Mouse (Mus musculus): ENCODE data around the gene Car4. TPM values are rescaled to one million over a fixed set of nuclear protein-coding genes. Genes with fewer than 3 reads are reported as not detected.

Gene Car4
- total RNA-seq, 2 experiments from 2014 or later, result not detected

- ATAC-seq (replicated peaks; ENCODE audit: low FRiP score, poor library complexity, severe bottlenecking), result no peak
Observed at GRCm38 (mm10) chr11:84956400-84956799, 1.2 kb upstream of the Car4 start.

- ATAC-seq (replicated peaks; ENCODE audit: low FRiP score, poor library complexity, severe bottlenecking), result no peak
Observed at GRCm38 (mm10) chr11:84957171-84957570, 415 bp upstream of the Car4 start.

GRCm38 (mm10) chr11:84958271-84958630, 665 bp downstream of the Car4 start:
- ATAC-seq (replicated peaks; ENCODE audit: low FRiP score, poor library complexity, severe bottlenecking), result no peak

- ATAC-seq (replicated peaks; ENCODE audit: low FRiP score, poor library complexity, severe bottlenecking), result no peak
Observed at GRCm38 (mm10) chr11:84959181-84959580, 1.6 kb downstream of the Car4 start.

GRCm38 (mm10) chr11:84959701-84960181, 2.2 kb downstream of the Car4 start:
- no peak for ATAC-seq (replicated peaks; ENCODE audit: low FRiP score, poor library complexity, severe bottlenecking)

GRCm38 (mm10) chr11:84960291-84960690, 2.7 kb downstream of the Car4 start:
- no peak for ATAC-seq (replicated peaks; ENCODE audit: low FRiP score, poor library complexity, severe bottlenecking)

GRCm38 (mm10) chr11:84960780-84961179, 3.2 kb downstream of the Car4 start:
- no peak for ATAC-seq (replicated peaks; ENCODE audit: low FRiP score, poor library complexity, severe bottlenecking)

GRCm38 (mm10) chr11:84961571-84961970, 4.0 kb downstream of the Car4 start:
- no peak for ATAC-seq (replicated peaks; ENCODE audit: low FRiP score, poor library complexity, severe bottlenecking)

- ATAC-seq (replicated peaks; ENCODE audit: low FRiP score, poor library complexity, severe bottlenecking), result no peak
Observed at GRCm38 (mm10) chr11:84962536-84962935, 5.0 kb downstream of the Car4 start.

GRCm38 (mm10) chr11:84963556-84963955, 6.0 kb downstream of the Car4 start:
- ATAC-seq (replicated peaks; ENCODE audit: low FRiP score, poor library complexity, severe bottlenecking), result no peak

- ATAC-seq (replicated peaks; ENCODE audit: low FRiP score, poor library complexity, severe bottlenecking), result no peak
Observed at GRCm38 (mm10) chr11:84966696-84967095, 9.1 kb downstream of the Car4 start.

- no peak for ATAC-seq (replicated peaks; ENCODE audit: low FRiP score, poor library complexity, severe bottlenecking)
Observed at GRCm38 (mm10) chr11:84967113-84967512, 9.5 kb downstream of the Car4 start.

GRCm38 (mm10) chr11:84968309-84968708, 10.7 kb downstream of the Car4 start:
- no peak for ATAC-seq (replicated peaks; ENCODE audit: low FRiP score, poor library complexity, severe bottlenecking)

GRCm38 (mm10) chr11:84968775-84969174, 11.2 kb downstream of the Car4 start:
- no peak for ATAC-seq (replicated peaks; ENCODE audit: low FRiP score, poor library complexity, severe bottlenecking)

- ATAC-seq (replicated peaks; ENCODE audit: low FRiP score, poor library complexity, severe bottlenecking), result no peak
Observed at GRCm38 (mm10) chr11:84972067-84972466, 14.5 kb downstream of the Car4 start.

- no peak for ATAC-seq (replicated peaks; ENCODE audit: low FRiP score, poor library complexity, severe bottlenecking)
Observed at GRCm38 (mm10) chr11:84973661-84974060, 16.1 kb downstream of the Car4 start.

- no peak for ATAC-seq (replicated peaks; ENCODE audit: low FRiP score, poor library complexity, severe bottlenecking)
Observed at GRCm38 (mm10) chr11:84974582-84974981, 17.0 kb downstream of the Car4 start.

- no peak for ATAC-seq (replicated peaks; ENCODE audit: low FRiP score, poor library complexity, severe bottlenecking)
Observed at GRCm38 (mm10) chr11:84976706-84977105, 19.1 kb downstream of the Car4 start.

GRCm38 (mm10) chr11:84977385-84977952, 19.9 kb downstream of the Car4 start:
- no peak for ATAC-seq (replicated peaks; ENCODE audit: low FRiP score, poor library complexity, severe bottlenecking)

GRCm38 (mm10) chr11:84978113-84978512, 20.5 kb downstream of the Car4 start:
- ATAC-seq (replicated peaks; ENCODE audit: low FRiP score, poor library complexity, severe bottlenecking), result no peak; the same call in 1 of the 2 replicates

GRCm38 (mm10) chr11:84979351-84979750, 21.8 kb downstream of the Car4 start:
- ATAC-seq (replicated peaks; ENCODE audit: low FRiP score, poor library complexity, severe bottlenecking), result no peak

- ATAC-seq (replicated peaks; ENCODE audit: low FRiP score, poor library complexity, severe bottlenecking), result no peak
Observed at GRCm38 (mm10) chr11:84980697-84981096, 23.1 kb downstream of the Car4 start.
